Mouse (Mus musculus) c-Kit-positive CD71-positive TER-119-negative erythroid progenitor cells, embryonic 14.5 days (primary cell): ENCODE measurements at regions not wholly inside any gene's neighbourhood (a gene's known extent, or its start where the extent isn't known, plus 50 kb on each side); places are given as distances from the start of the nearest gene placed in this dataset.

Experiments
- DNase-seq: peaks from one replicate; pipeline ENCODE4 v3.0.0-alpha.2; 2013; ENCODE audit warnings: low read depth

GRCm38 (mm10) chr5:67155582-67155981 lies 56.5 kb upstream of the Phox2b start:
- peak; percentile 14 for DNase-seq

DNA sequence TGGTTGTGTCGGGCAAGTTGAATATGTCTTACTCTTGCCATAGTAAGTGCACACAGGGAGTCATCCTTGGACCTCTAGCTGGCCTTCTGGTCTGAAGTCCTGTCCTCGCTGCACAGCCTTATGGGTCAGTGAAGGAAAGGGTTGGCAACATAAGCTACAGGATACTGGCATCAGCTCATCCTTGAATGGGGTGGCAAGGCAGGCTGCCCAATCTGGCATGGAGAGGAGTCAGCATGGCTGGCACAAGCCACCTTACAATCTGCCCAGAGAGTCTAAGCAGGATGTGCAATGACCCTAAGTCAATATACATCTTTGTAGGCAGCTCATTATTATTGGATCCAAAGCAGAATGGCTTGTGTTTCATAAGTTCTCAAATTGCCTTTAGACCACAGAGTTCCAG lies 57.8 kb upstream of the Phox2b start:
- no peak for DNase-seq

DNA sequence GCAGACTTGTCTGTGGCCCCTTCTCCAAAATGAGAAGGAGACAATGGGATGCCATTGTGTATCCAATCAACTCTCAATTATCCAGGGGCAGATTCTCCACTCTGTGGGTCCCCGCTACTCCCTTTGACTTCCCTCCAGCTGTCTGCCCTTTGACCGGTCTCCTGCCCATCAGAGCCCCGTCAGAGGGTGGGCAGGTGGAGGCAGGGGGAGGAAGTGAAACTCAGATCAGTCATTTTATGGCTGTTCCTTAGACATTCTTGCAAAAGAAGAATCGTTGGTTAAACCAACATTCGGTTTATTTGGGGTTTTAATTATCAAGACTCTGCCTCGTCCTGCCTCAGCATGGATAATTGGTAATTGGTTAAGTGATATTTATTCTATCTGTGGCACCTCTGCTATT lies 77.7 kb upstream of the Phox2b start:
- no peak for DNase-seq

DNA sequence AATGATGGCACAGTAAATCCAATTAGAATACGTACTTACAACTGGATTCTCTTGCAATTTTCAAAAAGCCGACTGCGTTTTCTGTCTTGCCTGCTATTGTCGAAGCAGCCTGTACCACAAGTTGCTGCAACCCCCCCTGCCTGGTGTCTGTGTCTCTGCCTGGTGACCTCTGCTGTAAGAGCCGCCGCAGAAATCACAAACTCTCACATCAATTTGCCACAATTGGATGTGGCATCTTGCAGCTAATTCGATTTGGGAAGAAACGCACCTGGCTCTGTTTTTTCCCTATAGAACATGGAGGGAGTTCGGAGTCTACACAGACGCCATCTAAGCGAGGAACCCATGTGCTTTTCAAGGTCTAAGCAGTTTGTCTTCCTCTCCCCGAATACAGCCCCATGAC lies 80.1 kb upstream of the Phox2b start:
- no peak for DNase-seq

- no peak for DNase-seq
Observed at GRCm38 (mm10) chr5:67189376-67189901, 70.9 kb upstream of the Tmem33 start.

GRCm38 (mm10) chr5:67194065-67194464 lies 66.3 kb upstream of the Tmem33 start:
- no peak for DNase-seq

- no peak for DNase-seq
Observed at GRCm38 (mm10) chr5:67205083-67205738, 55.2 kb upstream of the Tmem33 start.
